Mouse (Mus musculus) embryo, embryonic 10 days (tissue): ENCODE data around the gene Cbln3.

Experiments
- DNase-seq: peaks from one replicate; pipeline ENCODE4 v3.0.0-alpha.2; 2015; ENCODE audit warnings: low spot score

The Cbln3 gene

GRCm38 (mm10) chr14:55884166-55884565 lies at the start of gene Cbln3:
Gene Cbln3 (minus strand): TSS chr14:55884392.
- no peak for DNase-seq

DNA sequence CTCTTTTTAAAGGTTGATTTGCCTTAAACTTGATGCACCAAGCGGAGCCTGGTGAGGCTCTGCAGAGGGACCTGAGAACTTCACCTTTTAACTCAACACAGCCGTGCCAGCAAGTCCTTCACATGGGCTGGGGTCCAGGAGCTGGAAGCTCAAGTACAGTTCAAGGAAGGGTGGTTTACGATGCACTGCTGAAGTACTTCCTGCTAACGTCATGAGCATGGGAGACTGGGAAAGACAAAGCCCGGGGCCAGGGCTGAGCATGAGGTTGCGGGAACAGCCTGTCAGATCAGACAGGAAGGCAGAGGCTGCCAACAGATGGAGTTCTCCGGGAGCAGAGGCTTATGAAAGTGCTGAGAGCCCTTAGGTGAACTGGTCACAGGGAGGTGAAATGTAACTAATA lies 49.4 kb upstream of the Cbln3 start:
- peak; percentile 35 for DNase-seq

- peak; percentile 31 for DNase-seq
Measured at GRCm38 (mm10) chr14:55929263-55929997, 45.2 kb upstream of the Cbln3 start.

DNA sequence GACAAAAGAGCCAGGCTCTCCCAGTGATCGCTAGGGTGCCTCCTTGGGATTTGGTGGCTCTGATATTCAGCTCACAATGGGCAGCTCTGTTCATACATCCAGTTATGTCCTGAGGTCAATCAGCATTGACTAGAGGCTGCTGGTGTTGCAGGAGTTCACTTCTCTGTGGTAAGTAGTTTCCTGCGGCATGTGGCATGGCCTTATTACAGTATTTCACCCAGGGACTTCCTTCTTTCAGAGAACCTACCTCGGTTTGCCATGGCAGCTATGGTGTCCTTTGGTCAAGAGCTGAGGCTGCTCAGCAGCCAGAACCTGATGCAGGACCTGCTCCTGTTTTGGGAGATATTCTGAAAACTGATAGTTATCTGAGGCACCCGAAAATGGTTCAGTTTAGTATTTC lies 42.7 kb upstream of the Cbln3 start:
- no peak for DNase-seq

DNA sequence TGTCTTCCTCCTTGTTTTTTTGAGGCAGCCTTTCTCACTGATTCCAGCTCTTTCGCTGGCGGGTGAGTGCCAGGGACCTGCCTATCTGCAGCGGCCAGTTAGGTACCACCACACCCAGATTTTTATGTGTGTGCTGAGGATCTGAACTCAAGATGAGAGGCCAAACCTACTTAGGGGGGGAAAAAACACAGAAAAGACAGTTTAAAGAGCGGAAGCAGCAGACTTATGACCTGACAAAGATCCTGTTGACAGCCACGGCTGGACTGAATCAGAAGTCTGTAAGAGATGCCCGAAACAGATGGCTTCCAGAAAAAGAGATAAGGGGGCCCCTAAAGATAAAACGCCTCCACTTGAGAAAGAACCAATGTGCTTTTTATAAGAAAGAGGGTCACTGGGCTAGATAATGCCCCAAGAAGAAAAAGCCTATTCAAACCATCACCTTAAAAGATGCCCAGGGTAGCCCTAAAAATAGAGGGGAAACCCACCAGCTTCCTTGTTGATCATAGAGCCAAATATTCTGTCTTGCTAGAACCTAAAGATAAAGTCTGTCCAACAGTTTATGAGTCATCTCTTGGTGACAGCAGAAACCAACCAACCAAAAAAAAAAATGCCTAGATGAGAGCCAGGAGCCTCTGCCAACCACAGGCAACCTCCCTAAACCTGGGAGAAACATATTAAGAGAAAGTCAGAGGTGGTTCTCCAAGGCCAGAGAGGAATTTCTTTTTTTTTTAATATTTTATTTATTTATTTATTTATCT lies 38.5 kb upstream of the Cbln3 start:
- no peak for DNase-seq

DNA sequence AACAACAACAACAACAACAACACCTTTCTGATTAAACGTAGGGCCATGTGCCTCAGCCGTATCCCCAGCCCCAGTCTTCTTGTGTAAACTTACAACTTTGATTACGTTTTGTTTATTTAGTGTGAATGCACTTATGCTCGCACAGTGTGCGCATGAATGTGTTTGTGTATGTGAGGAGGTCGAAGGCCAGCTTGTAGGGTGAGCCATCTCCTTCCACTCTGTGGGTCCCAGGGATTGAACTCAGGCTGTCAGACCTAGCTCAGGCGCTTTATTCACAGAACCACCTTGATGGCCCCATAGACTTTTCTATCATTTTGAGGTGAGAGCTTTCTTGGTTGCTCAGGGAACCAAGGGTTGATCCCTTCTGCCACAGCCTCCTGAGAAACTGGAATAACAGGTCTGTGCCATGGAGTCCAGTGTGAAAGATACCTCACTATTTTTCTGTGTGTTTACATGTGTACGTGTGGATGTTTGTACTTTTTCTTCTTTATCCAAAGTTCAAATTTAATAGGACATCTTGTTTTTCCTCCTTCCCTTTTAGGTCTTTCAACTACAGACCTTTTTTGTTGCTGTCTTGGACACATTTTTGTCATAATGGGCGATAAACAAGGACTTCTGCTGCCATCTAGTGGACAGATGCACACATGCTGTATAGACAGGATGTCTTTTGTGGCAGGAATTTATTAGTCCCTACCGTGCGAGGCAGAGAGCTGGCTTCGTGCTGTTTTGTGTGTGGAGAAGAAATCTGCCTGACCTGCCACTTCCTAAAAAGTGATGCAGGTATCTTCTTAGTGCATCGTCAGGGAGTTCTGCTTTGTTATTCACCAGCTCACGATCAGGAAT lies 34.3 kb upstream of the Cbln3 start:
- peak; percentile 98 for DNase-seq

DNA sequence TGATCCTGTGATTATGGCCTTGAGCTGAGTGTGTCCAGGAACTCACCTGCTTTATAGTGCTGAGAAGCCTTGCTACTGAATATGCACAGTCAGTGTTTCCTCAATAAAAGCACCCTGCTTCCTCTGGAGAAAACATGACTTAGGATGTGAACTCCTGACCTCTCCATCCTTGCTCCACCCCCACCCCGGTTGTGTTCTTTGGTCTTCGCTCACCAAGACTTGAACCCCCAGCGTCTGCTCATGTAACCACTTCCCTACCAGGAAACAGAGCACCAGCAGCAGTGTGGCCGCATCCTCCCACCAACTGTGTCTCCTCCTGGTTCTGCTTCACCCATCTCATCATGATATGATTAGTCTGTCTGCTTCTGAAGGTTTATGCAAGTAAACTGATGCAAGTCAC lies 29.2 kb upstream of the Cbln3 start:
- DNase-seq: no peak

- DNase-seq: no peak
Measured at GRCm38 (mm10) chr14:55905518-55905917, 21.3 kb upstream of the Cbln3 start.

DNA sequence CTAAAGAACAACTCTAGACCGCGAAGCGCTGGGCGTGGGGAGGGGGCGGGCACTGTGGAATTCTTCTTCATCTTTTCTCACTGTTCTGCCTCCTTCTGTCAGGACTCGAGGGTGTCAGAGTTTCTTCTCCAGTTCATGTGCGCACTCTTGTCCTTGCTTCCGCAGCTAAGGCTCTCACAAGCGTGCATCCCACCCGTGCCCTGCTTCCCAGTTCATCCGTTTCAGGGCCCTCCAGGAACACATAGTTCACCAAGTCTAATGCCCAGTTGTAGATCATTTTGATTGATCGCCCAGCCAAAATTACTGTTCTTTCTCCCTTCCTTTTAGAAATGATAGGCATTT lies 16.2 kb upstream of the Cbln3 start:
- peak; percentile 28 for DNase-seq

- peak; percentile 88 for DNase-seq
Measured at GRCm38 (mm10) chr14:55899701-55900413, 15.7 kb upstream of the Cbln3 start, which contains the start of gene Sdr39u1. Gene Sdr39u1 (minus strand): TSS chr14:55900293.

DNA sequence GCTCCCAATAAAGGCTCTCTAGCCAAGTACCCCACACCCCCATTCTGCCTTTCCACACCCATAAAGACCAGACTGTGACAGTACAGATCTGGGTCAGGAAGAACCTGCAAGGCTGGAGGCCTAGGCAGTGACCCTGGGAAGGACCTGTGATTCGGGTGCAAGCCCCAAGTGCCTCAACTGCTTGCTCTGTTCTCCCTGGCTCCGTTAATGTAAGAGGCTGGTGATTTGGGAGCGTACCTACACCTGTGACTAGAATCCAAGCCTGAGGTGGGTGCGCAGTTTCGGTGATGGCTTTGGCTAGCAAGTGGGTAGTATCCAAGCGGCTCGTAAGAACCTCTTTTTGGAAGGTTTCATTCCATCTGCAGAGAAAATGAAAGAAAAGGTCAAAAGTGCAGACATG lies 14.8 kb upstream of the Cbln3 start:
- DNase-seq: no peak

GRCm38 (mm10) chr14:55897671-55898070 lies 13.5 kb upstream of the Cbln3 start:
- DNase-seq: no peak

DNA sequence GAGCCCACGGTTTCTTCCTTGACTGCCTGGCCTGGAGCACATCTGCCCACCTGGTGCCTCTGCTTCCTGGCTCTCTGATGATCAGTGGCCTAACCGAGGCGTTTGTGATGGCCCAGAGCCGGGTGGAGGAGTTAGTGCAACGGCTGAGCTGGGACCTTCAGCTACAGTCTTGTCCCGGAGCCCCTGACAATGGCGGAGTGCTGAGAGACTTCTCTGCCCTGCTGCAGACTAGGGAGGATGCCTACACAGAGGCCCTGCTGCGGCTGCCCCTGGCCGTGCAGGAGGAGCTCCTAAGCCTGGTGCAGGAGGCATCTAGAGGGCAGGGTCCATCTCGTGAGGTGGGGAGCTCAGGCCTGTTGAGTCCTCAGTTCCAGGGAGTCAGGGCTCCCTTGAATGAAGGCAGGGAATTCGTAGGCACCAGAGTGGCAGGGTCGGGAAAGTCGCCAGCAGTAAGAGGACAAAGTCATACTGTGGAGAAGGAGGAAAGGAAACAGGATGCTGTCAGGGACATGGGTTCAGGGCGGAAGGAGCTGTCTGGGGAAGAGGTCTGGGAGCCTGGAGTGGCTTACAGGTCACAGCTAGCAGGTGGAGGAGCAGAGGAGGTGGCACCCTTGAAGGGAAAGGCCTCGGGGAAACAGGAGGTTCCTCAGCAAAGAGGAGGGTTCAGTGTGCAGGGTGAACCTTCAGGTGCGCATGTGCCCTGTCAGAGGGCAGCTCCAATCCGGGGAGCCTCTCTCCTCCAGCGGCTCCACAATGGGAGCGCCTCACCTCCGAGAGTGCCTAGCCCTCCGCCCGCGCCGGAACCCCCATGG lies 2.6 kb upstream of the Cbln3 start:
- no peak for DNase-seq

DNA sequence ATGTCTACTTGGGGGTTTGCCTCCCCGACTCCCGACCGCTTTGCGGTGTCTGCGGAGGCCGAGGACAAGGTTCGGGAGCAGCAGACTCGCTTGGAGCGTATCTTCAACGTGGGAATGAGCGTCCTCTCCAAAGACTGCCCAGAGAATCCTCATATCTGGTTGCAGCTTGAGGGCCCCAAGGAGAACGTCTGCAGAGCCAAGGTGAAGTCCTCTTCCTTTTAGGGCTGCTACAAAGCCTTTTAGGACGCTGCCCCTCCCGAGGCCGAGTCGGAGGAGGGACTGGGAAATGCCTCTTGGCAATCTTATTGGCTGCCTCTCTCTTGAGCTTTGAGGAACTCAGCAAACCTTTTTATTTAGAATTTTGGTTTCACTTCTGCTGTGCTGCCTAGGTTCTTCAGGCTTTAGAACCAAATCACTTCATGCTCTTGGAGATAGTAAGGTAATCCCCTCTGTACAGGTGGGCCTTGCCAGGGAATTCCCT lies 1.6 kb upstream of the Cbln3 start:
- peak; percentile 46 for DNase-seq

GRCm38 (mm10) chr14:55885114-55885790 lies 1.1 kb upstream of the Cbln3 start:
- DNase-seq: no peak

DNA sequence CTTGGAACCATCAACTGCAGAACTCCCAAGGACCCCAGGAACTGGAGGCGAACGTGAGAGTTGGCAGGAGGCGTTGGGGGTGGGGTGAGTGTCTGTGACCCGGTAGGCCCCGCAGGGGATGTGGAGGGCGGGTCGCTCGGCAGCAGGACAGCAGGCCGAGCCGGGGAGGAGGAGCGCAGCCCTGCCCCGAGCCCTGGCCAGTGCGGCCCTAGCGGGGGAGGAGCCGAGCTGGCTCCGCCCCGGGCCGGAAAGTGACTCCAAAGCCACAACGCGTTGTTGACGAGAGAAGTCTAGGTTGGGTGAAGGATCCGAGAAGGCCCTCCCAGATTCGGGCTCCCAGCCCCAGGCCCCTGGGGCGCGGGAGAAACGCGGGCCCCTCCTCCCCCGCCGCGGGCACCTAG lies 521 bp upstream of the Cbln3 start, which contains the start of gene Khnyn:
Khnyn (plus strand) TSS at position 235 of the 401 bp plus-strand sequence.
- DNase-seq: peak; percentile 95

DNA sequence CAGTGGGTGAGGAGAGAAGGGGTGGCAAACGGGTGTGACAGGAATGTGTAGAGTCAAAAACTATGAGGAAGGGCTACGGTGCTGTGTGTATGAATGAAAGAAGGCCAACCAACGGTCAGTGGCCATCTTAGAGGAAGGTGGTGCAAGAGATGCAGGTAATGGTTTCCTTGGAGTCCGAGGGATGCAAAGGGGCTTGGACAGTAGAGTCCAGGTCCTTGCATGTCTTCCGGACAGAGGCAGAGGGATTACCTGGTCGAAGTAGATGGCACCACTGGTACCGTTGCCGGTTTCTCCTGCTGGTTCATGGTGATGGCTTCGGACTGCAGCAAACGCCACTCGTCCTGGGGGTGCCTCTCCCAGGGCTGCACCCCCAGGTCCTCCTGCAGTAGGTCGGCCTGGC lies 529 bp downstream of the Cbln3 start:
- DNase-seq: no peak

- DNase-seq: no peak
Measured at GRCm38 (mm10) chr14:55883149-55883661, 987 bp downstream of the Cbln3 start.

DNA sequence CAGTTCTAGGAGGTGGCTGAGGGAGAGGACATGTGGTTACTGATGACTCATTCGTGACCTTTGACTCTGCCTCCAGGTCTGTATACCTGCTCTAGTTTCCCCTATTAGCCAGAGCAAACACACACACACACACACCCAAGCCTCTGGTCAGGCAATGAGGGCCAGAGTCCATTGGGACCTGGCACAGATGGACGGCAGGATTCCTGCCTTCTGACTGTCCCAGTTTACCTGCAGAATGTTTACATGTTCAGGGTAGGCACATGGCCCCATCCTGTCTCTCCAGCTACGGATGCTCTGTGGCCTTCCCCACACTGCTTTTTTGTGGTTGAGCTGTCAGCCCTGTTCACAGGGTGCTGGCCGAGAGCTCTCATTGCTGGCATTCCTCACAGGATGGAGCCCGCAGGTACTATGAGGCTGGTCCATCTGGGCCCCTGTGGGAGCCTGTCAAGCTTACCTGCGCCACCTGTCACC lies 2.0 kb downstream of the Cbln3 start:
- no peak for DNase-seq

DNA sequence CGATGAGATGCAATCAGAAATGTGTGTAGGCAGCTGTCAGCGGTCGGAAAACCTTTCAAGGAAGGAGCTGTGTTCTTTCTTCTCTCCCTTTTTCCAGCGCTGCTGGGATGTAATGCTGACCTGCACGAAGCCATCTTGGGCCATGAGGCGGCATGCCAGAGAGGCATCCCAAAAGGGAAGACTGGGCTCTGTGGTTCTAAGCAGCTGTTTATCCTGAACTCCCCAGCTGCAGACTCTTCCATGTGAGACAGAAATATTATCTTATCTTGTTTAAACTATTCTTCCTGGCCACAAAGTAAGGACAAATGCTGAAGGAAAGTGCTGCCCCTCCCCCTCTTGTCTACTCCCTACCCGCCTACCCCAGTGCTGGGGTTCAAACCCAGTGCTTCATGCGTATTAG lies 3.2 kb downstream of the Cbln3 start:
- no peak for DNase-seq
